ENCODE assay signal across 9 mouse cellular contexts in genomic region chr13:12537971-12538370, GRCm38 (mm10). TPM values are rescaled to one million over a fixed set of nuclear protein-coding genes. Genes with fewer than 3 reads are reported as not detected.
DNase-seq lines count a peak whose midpoint lies in the region; ATAC-seq lines count a peak whose summit lies in the region.
"Had no signal": no experiment of that assay in that cellular context is flagged by ENCODE, and none has a peak within 500 bp of the region (broad histone marks: within the 10 kb centered on the region; RNA-seq: fewer than 3 reads in every experiment).

No protein-coding gene starts in this region.

- no peaks in the 10 kb centered on the region for H3K9me3 ChIP-seq in midbrain, embryonic 15.5 days
- H3K9me3 ChIP-seq: limb, embryonic 15.5 days had no signal

- intact Hi-C loops in left cerebral cortex, postnatal 14 days (cut with DNase I), result no loop called here

- ATAC-seq in midbrain, embryonic 15.5 days (replicated peaks), result no peak

- H3K4me2 ChIP-seq in midbrain, embryonic 15.5 days, result no peak overlapping the region
- H3K4me2 ChIP-seq: limb, embryonic 15.5 days had no signal

- H3K9ac ChIP-seq in midbrain, embryonic 15.5 days, result no peak overlapping the region
- H3K9ac ChIP-seq: limb, embryonic 15.5 days had no signal

- H3K27me3 ChIP-seq in midbrain, embryonic 15.5 days (replicated peaks), result 0 out of 2 replicates have a peak, but pooled peaks cover 5% of the 10 kb centered on the region
- H3K27me3 ChIP-seq: limb, embryonic 15.5 days had no signal

- peaks cover 18% of the 10 kb centered on the region for H3K4me1 ChIP-seq in midbrain, embryonic 15.5 days

- H3K27ac ChIP-seq in midbrain, embryonic 15.5 days, result no peak overlapping the region
- H3K27ac ChIP-seq: limb, embryonic 15.5 days had no signal

- 71% methylated on average over 6 of the region's 6 CpGs for WGBS in midbrain, embryonic 15.5 days

- peak; percentile 19 for DNase-seq in embryo, embryonic 10 days (ENCODE audit: low spot score)
- DNase-seq in embryo, embryonic 11 days, result no peak
- DNase-seq in ovary, postnatal 36 days (ENCODE audit: low spot score), result peak; percentile 52
- no peak for DNase-seq in ovary, postnatal 10 days (ENCODE audit: low spot score)
- DNase-seq in brain, adult 2 months (ENCODE audit: low read depth, low spot score), result peak; percentile 37
- peak; percentile 52 to 54 for DNase-seq in left cerebral cortex, postnatal 14 days (ENCODE audit: low spot score in 2 of 2)
- DNase-seq in spleen, adult 18-20 months, result peak; percentile 47 to 79

- no peak overlapping the region for H3K4me3 ChIP-seq in midbrain, embryonic 15.5 days
- H3K4me3 ChIP-seq: limb, embryonic 15.5 days had no signal

- no peaks in the 10 kb centered on the region for H3K36me3 ChIP-seq in midbrain, embryonic 15.5 days (replicated peaks)
- H3K36me3 ChIP-seq: limb, embryonic 15.5 days had no signal

RNA-seq across cellular contexts. Expression of gene Edaradd, which starts 17.7 kb away (rescaled TPM):
- total RNA-seq in left cerebral cortex, postnatal 14 days (2021), result under 1 TPM; 0.18 to 0.25 TPM
- 1.4 and 1.5 TPM in 2 replicates for polyA plus RNA-seq in midbrain, embryonic 15.5 days (2015; fragmentation: Nextera tagmentation; extraction: Ambion mirVana)

RNA-seq across cellular contexts. Expression of gene Ero1lb, which starts 27.7 kb away (rescaled TPM):
- 10 to 100 TPM; 11.6 to 11.8 TPM for total RNA-seq in left cerebral cortex, postnatal 14 days (2021)
- polyA plus RNA-seq in midbrain, embryonic 15.5 days (2015; fragmentation: Nextera tagmentation; extraction: Ambion mirVana), result 19.0 TPM in 2 replicates

Comparison
In these comparisons a context has a peak if more than half of its experiments do, and no peak if none do; other contexts are left out.
1. DNase-seq: peak in embryo, embryonic 10 days (single experiment), ovary, postnatal 36 days (single experiment), brain, adult 2 months (single experiment), left cerebral cortex, postnatal 14 days (2 of 2) and spleen, adult 18-20 months (2 of 2); none in embryo, embryonic 11 days (single experiment) and ovary, postnatal 10 days (single experiment).